Mouse (Mus musculus): ENCODE measurements around the gene Slc22a26.
"Not testable (repeated sequence)": the region's sequence is repeated elsewhere in the genome, so short reads cannot be mapped to it uniquely, and the experiment has no call there.

The Slc22a26 gene

GRCm38 (mm10) chr19:7802571-7802970 lies at the start of gene Slc22a26:
Slc22a26 (minus strand) TSS chr19:7802667.
- in situ Hi-C loops (cut with MboI; ENCODE audit: low pct_unique_long_range_greater_than_20kb in 1 of 2, low sequenced_read_pairs in 2 of 2, unreplicated experiment in 1 of 2), result no loop called here

- in situ Hi-C loops (cut with MboI; ENCODE audit: low pct_unique_long_range_greater_than_20kb in 1 of 2, low sequenced_read_pairs in 2 of 2, unreplicated experiment in 1 of 2), result no loop called here
Observed at GRCm38 (mm10) chr19:7829851-7830250, 27.4 kb upstream of the Slc22a26 start.

- in situ Hi-C loops (cut with MboI; ENCODE audit: low pct_unique_long_range_greater_than_20kb in 1 of 2, low sequenced_read_pairs in 2 of 2, unreplicated experiment in 1 of 2), result no loop called here
Observed at GRCm38 (mm10) chr19:7790571-7790970, 11.9 kb downstream of the Slc22a26 start.

- in situ Hi-C loops (cut with MboI; ENCODE audit: low pct_unique_long_range_greater_than_20kb in 1 of 2, low sequenced_read_pairs in 2 of 2, unreplicated experiment in 1 of 2), result no loop called here
Observed at GRCm38 (mm10) chr19:7775306-7775705, 27.2 kb downstream of the Slc22a26 start.

DNA sequence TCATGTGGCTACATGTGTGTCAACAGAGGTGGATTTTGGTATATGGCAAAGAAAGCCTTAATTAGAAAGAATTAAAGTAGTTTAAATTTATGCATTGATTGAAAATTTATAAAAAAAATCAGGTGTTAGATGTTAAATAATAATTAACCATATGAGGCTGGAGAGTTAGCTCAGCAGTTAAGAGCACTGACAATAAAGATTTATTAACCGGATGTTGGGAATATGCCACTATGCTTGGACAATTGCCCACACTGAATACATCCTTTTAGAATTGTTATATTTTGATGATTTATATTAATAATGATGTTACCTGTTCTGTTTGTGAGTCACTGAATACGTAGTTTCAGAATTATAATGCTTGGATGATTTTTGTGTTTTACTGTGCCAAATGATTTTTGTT lies 36.3 kb downstream of the Slc22a26 start:
- in situ Hi-C loops (cut with MboI; ENCODE audit: low pct_unique_long_range_greater_than_20kb in 1 of 2, low sequenced_read_pairs in 2 of 2, unreplicated experiment in 1 of 2), result no loop called here

DNA sequence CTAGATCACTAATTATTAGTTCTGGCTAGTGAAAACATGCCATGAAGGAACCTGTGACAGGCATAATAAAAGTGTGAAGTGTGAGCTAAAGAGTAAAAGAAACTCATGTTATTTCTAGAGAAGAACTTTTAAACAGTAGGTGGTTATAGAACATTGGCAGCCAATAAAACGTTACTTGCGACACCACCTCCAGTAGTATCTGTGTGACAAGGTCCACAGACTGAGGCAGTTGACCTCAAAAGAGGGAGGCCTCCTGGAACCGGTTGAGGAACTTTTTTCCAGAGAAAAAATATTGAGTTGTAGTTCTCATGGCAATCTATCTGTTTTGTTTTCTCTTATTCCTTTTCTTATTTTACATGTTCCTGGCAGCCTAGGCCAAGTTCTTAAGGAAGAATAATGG lies 36.9 kb downstream of the Slc22a26 start:
- in situ Hi-C loops (cut with MboI; ENCODE audit: low pct_unique_long_range_greater_than_20kb in 1 of 2, low sequenced_read_pairs in 2 of 2, unreplicated experiment in 1 of 2), result no loop called here

DNA sequence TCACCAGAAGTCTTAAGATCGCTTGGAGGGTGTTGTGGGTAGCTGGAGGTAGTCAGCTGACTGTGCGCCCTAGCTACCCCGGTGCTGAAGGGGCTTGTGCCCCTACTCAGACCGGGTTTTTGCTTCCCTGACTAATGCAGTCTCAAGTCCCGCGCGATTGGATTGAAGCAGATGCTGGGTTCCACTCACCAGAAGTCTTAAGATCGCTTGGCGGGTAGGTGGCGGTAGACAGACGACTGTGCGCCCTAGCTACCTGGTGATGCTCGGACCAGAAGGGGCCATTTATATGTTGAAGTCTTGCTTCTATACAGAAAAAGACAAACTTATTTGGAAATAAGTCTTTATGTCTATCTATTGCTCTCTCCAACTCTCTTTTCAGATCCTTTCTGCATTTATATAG lies 49.1 kb downstream of the Slc22a26 start:
- in situ Hi-C loops (cut with MboI; ENCODE audit: low pct_unique_long_range_greater_than_20kb in 1 of 2, low sequenced_read_pairs in 2 of 2, unreplicated experiment in 1 of 2), result not testable (repeated sequence)

Data from mouse embryonic stem cell (cell line).